Mouse (Mus musculus) heart, adult 2 months (tissue): ENCODE data around the gene Tmem273. TPM values are rescaled to one million over a fixed set of nuclear protein-coding genes. Genes with fewer than 3 reads are reported as not detected.
A peak's percentile ranks its signal among the peaks of the same experiment; 100 is the strongest.

Experiments
- DNase-seq, 2 experiments: peaks; one replicate each; pipeline ENCODE4 v3.0.0; 2021
- H3K27ac ChIP-seq: fragments of 200-600 bp; 2 replicates; pipeline ENCODE4 v1.8.1; 2022
- H3K27me3 ChIP-seq: fragments of 200-500 bp; 2 replicates; pipeline ENCODE4 v1.6.1; 2012; ENCODE audit warnings: mild to moderate bottlenecking, low read length, inconsistent platforms, mixed read lengths; ENCODE audit not compliant: control insufficient read depth, insufficient read depth
- H3K36me3 ChIP-seq: fragments of 200-500 bp; 2 replicates; pipeline ENCODE4 v1.6.1; 2012; ENCODE audit warnings: low read length, inconsistent platforms; ENCODE audit not compliant: control insufficient read depth, insufficient read depth
- H3K4me1 ChIP-seq: fragments of 200-500 bp; 2 replicates; pipeline ENCODE4 v1.6.1; 2011; ENCODE audit warnings: low read length; ENCODE audit not compliant: control insufficient read depth, insufficient read depth
- H3K4me3 ChIP-seq: fragments of 200-600 bp; 2 replicates; pipeline ENCODE4 v1.8.1; 2022
- H3K79me2 ChIP-seq: fragments of 200-500 bp; replicated peaks from 2 replicates; pipeline ENCODE4 v1.6.1; 2012; ENCODE audit warnings: mild to moderate bottlenecking, inconsistent platforms, low read length, moderate library complexity, mixed read lengths; ENCODE audit not compliant: control insufficient read depth, insufficient read depth
- H3K9ac ChIP-seq: fragments of 200-500 bp; 2 replicates; pipeline ENCODE4 v1.6.1; 2012; ENCODE audit warnings: low read depth, mild to moderate bottlenecking, control low read depth, inconsistent platforms, low read length, mixed read lengths
- CTCF ChIP-seq: fragments of 200-600 bp; IDR thresholded peaks from 2 replicates; pipeline ENCODE4 v1.8.1; 2022; ENCODE audit warnings: antibody characterized with exemption, mild to moderate bottlenecking, moderate library complexity
- EP300 ChIP-seq: fragments of 200-500 bp; IDR thresholded peaks from 2 replicates; pipeline ENCODE4 v1.6.1; 2011; ENCODE audit warnings: low read depth, low read length, control low read depth; ENCODE audit not compliant: insufficient read depth
- POLR2A ChIP-seq: fragments of 200-500 bp; IDR thresholded peaks from 2 replicates; pipeline ENCODE4 v1.6.1; 2011; ENCODE audit warnings: mild to moderate bottlenecking, low read depth, low read length, control low read depth; ENCODE audit not compliant: insufficient read depth
- WGBS: fragments of 180-500 bp; shearing (Covaris S2); methylation state at CpG from one replicate; pipeline ENCODE4 v1.1.7; 2018; 5-methylcytosine and 5-hydroxymethylcytosine counted together
- intact Hi-C: fragments of 180-260 bp; cut with DNase I; formaldehyde crosslinking; loops from one replicate; pipeline ENCODE4 v1.15.1; 2025
- polyA plus RNA-seq: library from polyadenylated mRNA; depleted of rRNA; stranded (reverse); fragments of >200 nt; gene quantifications from 2 replicates; pipeline ENCODE4 v1.2.3, GENCODE M21; 2012
- total RNA-seq, 2 experiments: library from RNA; stranded (reverse); gene quantifications; 2 replicates each; pipeline ENCODE4 v1.2.3; 2021

Gene Tmem273
- total and polyA plus RNA-seq, 3 experiments: 0.50 to 1.1 (median 0.86) TPM

GRCm38 (mm10) chr14:32824267-32825150 is 38.7 kb downstream of the Tmem273 start:
- H3K4me3 ChIP-seq: no peak overlapping the region
- no peak overlapping the region for H3K27ac ChIP-seq
- H3K4me1 ChIP-seq: peaks cover 13% of the 10 kb centered on the region; the same call in 1 of the 2 replicates
- 79% methylated on average over 14 of the region's 14 CpGs for WGBS
- intact Hi-C loops: no loop called here
- H3K79me2 ChIP-seq: no peaks in the 10 kb centered on the region
- no peak for DNase-seq
- no peak for TF ChIP-seq CTCF
- no peak for TF ChIP-seq POLR2A
- no peak for TF ChIP-seq EP300
- no peaks in the 10 kb centered on the region for H3K27me3 ChIP-seq
- no peak overlapping the region for H3K9ac ChIP-seq
- H3K36me3 ChIP-seq: no peaks in the 10 kb centered on the region

- WGBS: 26% methylated on average over 11 of the region's 11 CpGs
- peaks cover 13% of the 10 kb centered on the region; the same call in 1 of the 2 replicates for H3K4me1 ChIP-seq
- intact Hi-C loops: no loop called here
- H3K27ac ChIP-seq: no peak overlapping the region
- H3K4me3 ChIP-seq: no peak overlapping the region
- H3K36me3 ChIP-seq: no peaks in the 10 kb centered on the region
- H3K27me3 ChIP-seq: no peaks in the 10 kb centered on the region
- no peak overlapping the region for H3K9ac ChIP-seq
- DNase-seq: peak; percentile 51 to 52
- no peaks in the 10 kb centered on the region for H3K79me2 ChIP-seq
- TF ChIP-seq POLR2A: no peak
- TF ChIP-seq CTCF: no peak
- TF ChIP-seq EP300: no peak
Measured at GRCm38 (mm10) chr14:32825426-32826032, 39.8 kb downstream of the Tmem273 start.

GRCm38 (mm10) chr14:32827165-32827564 is 41.4 kb downstream of the Tmem273 start:
- H3K36me3 ChIP-seq: no peaks in the 10 kb centered on the region
- no peak overlapping the region for H3K9ac ChIP-seq
- no peaks in the 10 kb centered on the region for H3K79me2 ChIP-seq
- intact Hi-C loops: no loop called here
- H3K4me1 ChIP-seq: peaks cover 13% of the 10 kb centered on the region; the same call in 1 of the 2 replicates
- H3K27me3 ChIP-seq: no peaks in the 10 kb centered on the region
- H3K4me3 ChIP-seq: no peak overlapping the region
- 55% methylated on average over 4 of the region's 4 CpGs for WGBS
- DNase-seq: peak; percentile 63 to 64
- TF ChIP-seq POLR2A (no peak), EP300 (no peak), CTCF (no peak)
- H3K27ac ChIP-seq: no peak overlapping the region

DNA sequence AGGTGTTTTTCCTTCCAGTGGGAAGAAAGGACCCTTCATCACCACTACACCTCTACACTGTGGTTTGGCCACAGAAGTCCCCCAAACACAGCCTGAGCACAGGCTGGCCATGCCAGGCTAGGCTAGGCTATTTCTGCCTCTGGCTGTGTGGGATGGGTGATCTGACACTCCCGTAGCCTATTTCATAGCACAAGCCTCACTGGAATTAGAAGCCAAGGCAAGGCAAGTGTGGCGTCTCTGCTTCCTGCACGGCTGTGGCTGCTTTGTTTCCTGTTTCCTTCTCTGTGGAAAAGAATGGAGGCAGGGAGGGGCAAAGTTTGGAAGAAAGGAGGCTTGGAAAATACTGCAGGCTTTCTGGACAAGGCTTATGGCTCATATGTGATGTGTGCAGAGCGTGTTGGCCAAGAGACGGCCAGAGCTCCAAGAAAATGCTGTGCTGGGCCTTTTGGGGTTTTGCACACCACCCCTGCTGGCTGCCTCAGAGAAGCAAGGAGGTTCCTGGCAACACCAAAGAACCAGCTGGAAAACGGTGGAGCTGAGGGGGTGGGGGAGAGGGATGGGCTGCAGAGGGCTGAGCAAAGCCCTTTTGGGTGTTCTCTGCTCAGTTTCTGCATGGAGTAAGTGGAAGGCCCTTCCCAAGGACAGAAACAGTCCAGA is 42.4 kb downstream of the Tmem273 start:
- H3K27me3 ChIP-seq: no peaks in the 10 kb centered on the region
- TF ChIP-seq POLR2A: no peak
- TF ChIP-seq CTCF: no peak
- no peak for TF ChIP-seq EP300
- peak overlapping the region; percentile 38; the same call in 1 of the 2 replicates for H3K27ac ChIP-seq
- intact Hi-C loops: no loop called here
- H3K9ac ChIP-seq: no peak overlapping the region
- H3K79me2 ChIP-seq: no peaks in the 10 kb centered on the region
- DNase-seq: peak; percentile 61 to 76
- H3K4me1 ChIP-seq: peaks cover 13% of the 10 kb centered on the region; the same call in 1 of the 2 replicates
- 35% methylated on average over 6 of the region's 6 CpGs for WGBS
- H3K4me3 ChIP-seq: no peak overlapping the region
- H3K36me3 ChIP-seq: no peaks in the 10 kb centered on the region

DNA sequence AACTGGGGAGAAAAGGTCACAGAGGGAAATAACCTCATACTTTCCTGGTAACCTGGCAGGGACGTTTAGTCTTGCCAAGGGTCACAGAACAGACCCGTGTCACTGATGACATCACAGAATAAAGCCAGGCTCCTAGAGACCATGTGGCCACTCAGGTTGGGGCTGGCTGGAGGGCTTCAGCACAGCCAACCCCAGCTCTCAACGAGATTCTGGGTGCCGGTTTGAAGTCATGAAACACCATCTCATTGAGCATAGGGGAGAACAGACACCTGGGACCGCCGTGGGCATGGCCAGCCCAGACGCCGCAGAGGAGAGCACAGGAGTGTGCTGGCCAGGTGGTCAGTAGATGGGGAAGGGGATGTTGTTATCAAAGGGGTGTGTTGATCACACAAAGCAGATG is 48.1 kb downstream of the Tmem273 start, which contains the start of gene Fam170b:
TSS of gene Fam170b (plus strand) at position 116 of the 400 bp plus-strand sequence.
- Histone ChIP-seq H3K27me3 (peaks cover 3% of the 10 kb centered on the region), H3K4me1 (peaks cover 2% of the 10 kb centered on the region; the same call in 1 of the 2 replicates), H3K36me3 (no peaks in the 10 kb centered on the region), H3K27ac (no peak within 1 kb of the TSS), H3K4me3 (no peak within 1 kb of the TSS), H3K79me2 (no peaks in the 10 kb centered on the region), H3K9ac (no peak within 1 kb of the TSS)
- TF ChIP-seq POLR2A: no peak
- TF ChIP-seq CTCF: no peak
- no peak for TF ChIP-seq EP300
- intact Hi-C loops: no loop called here
- DNase-seq: no peak
- WGBS: 76% methylated on average over 8 of the region's 8 CpGs
